Mouse (Mus musculus) gastrocnemius, adult 2 months (tissue): ENCODE data around the gene D5Ertd577e. TPM values are rescaled to one million over a fixed set of nuclear protein-coding genes. Genes with fewer than 3 reads are reported as not detected.
"Not testable (repeated sequence)": the region's sequence is repeated elsewhere in the genome, so short reads cannot be mapped to it uniquely, and the experiment has no call there.

Experiments
- DNase-seq: peaks from one replicate; pipeline ENCODE4 v3.0.0; 2022
- H3K27ac ChIP-seq: fragments of 200-600 bp; 2 replicates; pipeline ENCODE4 v1.8.1; 2022; ENCODE audit warnings: mild to moderate bottlenecking
- H3K4me3 ChIP-seq: fragments of 200-600 bp; 2 replicates; pipeline ENCODE4 v1.8.1; 2022; ENCODE audit warnings: mild to moderate bottlenecking, moderate library complexity
- intact Hi-C: fragments of 180-260 bp; cut with DNase I; formaldehyde crosslinking; loops from one replicate; pipeline ENCODE4 v1.15.1; 2025
- long read RNA-seq, 2 experiments: library from polyadenylated mRNA; stranded (forward); transcript quantifications; one replicate each; pipeline ENCODE4 v2.0.0; 2021
- total RNA-seq, 2 experiments: library from RNA; stranded (reverse); gene quantifications; 2 replicates each; pipeline ENCODE4 v1.2.3; 2021

Gene D5Ertd577e
- total RNA-seq = not detected
- long read RNA-seq, experiment 1 = 0 reads
- long read RNA-seq, experiment 2 = 0 reads

DNA sequence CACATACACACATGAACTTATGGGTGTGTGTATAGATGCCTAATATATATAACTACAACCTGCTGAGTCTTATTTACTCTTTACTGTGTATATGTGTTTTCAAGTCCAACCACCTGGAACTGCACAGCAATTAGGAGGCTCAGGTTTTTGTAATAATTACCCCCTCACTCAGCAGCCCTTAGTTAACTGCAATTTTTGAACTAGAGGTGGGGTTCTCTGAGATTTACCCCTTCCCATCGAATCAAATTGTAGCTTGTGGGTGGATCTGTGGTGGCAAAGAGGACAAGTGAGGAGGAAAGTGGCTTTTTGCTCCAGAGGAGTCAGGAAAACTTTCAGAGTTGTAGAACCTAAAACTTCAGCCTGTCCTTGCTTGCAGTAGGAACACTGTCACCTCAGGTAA is at the start of gene D5Ertd577e:
TSS of gene D5Ertd577e (plus strand) at position 301 of the 400 bp plus-strand sequence.
- intact Hi-C loops, H3K4me3 ChIP-seq, H3K27ac ChIP-seq, DNase-seq: not testable (repeated sequence)

DNA sequence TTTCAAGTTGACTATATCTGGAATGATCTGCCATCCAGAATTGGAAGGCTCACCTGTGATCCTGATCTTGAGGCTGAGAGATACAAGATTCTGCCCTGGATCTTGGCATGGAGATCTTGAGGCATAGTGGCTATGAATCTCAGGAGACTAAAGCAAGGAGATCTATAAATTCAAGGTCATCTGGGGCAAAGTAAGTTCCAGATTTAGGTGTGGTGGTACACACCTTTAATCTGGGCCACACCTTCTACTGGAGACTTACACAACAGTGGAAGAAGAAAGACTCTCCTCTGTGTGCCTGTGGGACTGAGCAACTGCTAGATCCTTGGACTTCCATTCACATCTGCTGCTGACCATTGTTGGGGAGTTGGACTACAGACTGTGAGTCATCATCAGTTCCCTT is 53.9 kb downstream of the D5Ertd577e start, which contains the start of gene Gm3286:
TSS of gene Gm3286 (plus strand) at position 301 of the 400 bp plus-strand sequence.
- intact Hi-C loops, H3K27ac ChIP-seq, H3K4me3 ChIP-seq, DNase-seq: not testable (repeated sequence)

Other genes with a start within 250 kb of the D5Ertd577e start
- not detected for gene Gm10424, start 184.0 kb upstream of the D5Ertd577e start, total RNA-seq
- gene Gm3259, start 150.9 kb upstream of the D5Ertd577e start, total RNA-seq = not detected
- gene Gm3286, start 54.0 kb downstream of the D5Ertd577e start, total RNA-seq = not detected
- gene Gm7971, start 138.1 kb downstream of the D5Ertd577e start, total RNA-seq = not detected